Mouse (Mus musculus) gastrocnemius, postnatal 25 days (tissue): ENCODE measurements at regions not wholly inside any gene's neighbourhood (a gene's known extent, or its start where the extent isn't known, plus 50 kb on each side); places are given as distances from the start of the nearest gene placed in this dataset.
A peak's percentile ranks its signal among the peaks of the same experiment; 100 is the strongest.

Experiments
- DNase-seq: peaks from one replicate; pipeline ENCODE4 v3.0.0; 2022

GRCm38 (mm10) chr9:43387397-43387796, 76.7 kb downstream of the Trim29 start:
- no peak for DNase-seq

- DNase-seq: no peak
These were observed 78.9 kb downstream of the Trim29 start for GRCm38 (mm10) chr9:43389491-43390083.

GRCm38 (mm10) chr9:43392467-43393064, 81.9 kb downstream of the Trim29 start:
- DNase-seq: no peak

- DNase-seq: no peak
These were observed 83.6 kb downstream of the Trim29 start for GRCm38 (mm10) chr9:43394204-43394603.

- DNase-seq: no peak
These were observed 84.6 kb downstream of the Trim29 start for GRCm38 (mm10) chr9:43395209-43395608.

GRCm38 (mm10) chr9:43396566-43396965, 85.9 kb downstream of the Trim29 start:
- DNase-seq: no peak

GRCm38 (mm10) chr9:43408493-43408892, 97.8 kb downstream of the Trim29 start:
- DNase-seq: no peak

GRCm38 (mm10) chr9:43412473-43412872, 101.8 kb downstream of the Trim29 start:
- DNase-seq: no peak

GRCm38 (mm10) chr9:43419993-43420715, 109.5 kb downstream of the Trim29 start:
- DNase-seq: no peak

- no peak for DNase-seq
These were observed 116.4 kb downstream of the Trim29 start for GRCm38 (mm10) chr9:43427007-43427406.

GRCm38 (mm10) chr9:43433953-43434352, 123.3 kb downstream of the Trim29 start:
- no peak for DNase-seq

- DNase-seq: peak; percentile 21
These were observed 127.8 kb downstream of the Trim29 start for GRCm38 (mm10) chr9:43438476-43438875.

- DNase-seq: no peak
These were observed 130.4 kb downstream of the Trim29 start for GRCm38 (mm10) chr9:43440959-43441510.

- DNase-seq: no peak
These were observed 134.8 kb downstream of the Trim29 start for GRCm38 (mm10) chr9:43445491-43445890.

GRCm38 (mm10) chr9:43447372-43447771, 136.7 kb downstream of the Trim29 start:
- no peak for DNase-seq

- DNase-seq: no peak
These were observed 138.3 kb downstream of the Trim29 start for GRCm38 (mm10) chr9:43448981-43449380.

- no peak for DNase-seq
These were observed 143.4 kb downstream of the Trim29 start for GRCm38 (mm10) chr9:43453953-43454582.

GRCm38 (mm10) chr9:43457736-43458135, 147.1 kb downstream of the Trim29 start:
- peak; percentile 64 for DNase-seq

GRCm38 (mm10) chr9:43461131-43461530, 150.5 kb downstream of the Trim29 start:
- no peak for DNase-seq

- no peak for DNase-seq
These were observed 152.9 kb downstream of the Trim29 start for GRCm38 (mm10) chr9:43463445-43464090.

- DNase-seq: no peak
These were observed 154.5 kb downstream of the Trim29 start for GRCm38 (mm10) chr9:43465129-43465528.

GRCm38 (mm10) chr9:43465731-43466330, 155.2 kb downstream of the Trim29 start:
- no peak for DNase-seq
